In the genomic region with DNA sequence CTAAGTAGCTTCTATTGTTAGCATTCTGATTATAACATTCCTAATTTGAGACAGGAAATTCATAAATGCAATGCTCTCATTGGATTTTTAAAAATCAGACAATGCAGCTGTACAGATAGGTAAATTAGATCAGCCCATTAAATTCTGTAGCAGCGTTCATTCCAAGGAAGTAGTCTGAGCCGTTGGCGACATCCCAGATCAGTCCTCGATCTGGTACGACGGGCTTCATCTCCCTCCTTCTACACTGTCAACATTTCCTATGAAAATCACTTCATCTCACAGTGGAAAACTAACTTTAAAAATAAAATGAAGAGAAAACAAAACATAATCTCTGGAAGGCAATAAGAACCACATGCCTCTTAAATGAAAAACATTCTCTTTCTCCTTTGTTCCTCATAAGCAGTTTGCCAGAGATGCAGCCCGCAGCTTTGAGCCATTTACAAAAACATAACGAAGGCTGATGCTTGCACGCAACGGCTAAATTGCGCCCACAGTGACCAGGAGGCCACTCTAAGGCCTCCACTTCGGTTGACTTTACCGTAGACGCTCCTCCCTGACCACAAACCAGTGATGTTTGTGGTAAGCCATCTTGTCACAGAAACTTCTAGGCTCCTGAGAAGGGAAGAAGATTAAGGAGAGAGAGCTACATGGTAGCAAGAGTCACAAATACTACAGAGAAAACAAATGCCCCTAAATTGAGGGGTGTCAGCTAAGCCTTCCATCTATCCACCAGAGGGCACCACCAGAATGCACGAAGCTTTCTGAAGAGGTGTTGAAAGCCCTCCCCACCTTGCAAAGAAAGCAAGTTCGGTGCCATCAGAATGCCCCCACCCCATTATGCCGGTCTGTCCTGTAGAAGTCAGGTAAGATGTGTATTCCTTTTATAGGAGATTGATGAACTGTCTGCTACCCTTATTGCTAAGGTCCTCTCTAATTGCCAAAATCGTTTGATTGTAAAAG, we compare ENCODE assay signal across 8 mouse cellular contexts.
DNase-seq lines count a peak whose midpoint lies in the region; ATAC-seq and TF ChIP-seq lines count a peak whose summit lies in the region.

No protein-coding gene starts in this region.

- 71% methylated on average over 18 of the region's 18 CpGs for WGBS in kidney, embryonic 15.5 days
- WGBS in limb, embryonic 15.5 days = 33% methylated on average over 18 of the region's 18 CpGs

- peak; percentile 34 for DNase-seq in kidney, adult 18-20 months
- DNase-seq in adrenal gland, postnatal 25 days = peak; percentile 51
- peak; percentile 34 for DNase-seq in gastrocnemius, postnatal 14 days
- DNase-seq in right cerebral cortex, adult 2 months (ENCODE audit: low spot score in 2 of 2) = peak; percentile 44 to 60
- DNase-seq in T-cell, adult 2 months (ENCODE audit: low spot score) = no peak

- no peaks in the 10 kb centered on the region for H3K4me1 ChIP-seq in kidney, embryonic 15.5 days
- peaks cover 4% of the 10 kb centered on the region; the same call in 1 of the 2 replicates for H3K4me1 ChIP-seq in E14TG2a.4 (replicated peaks; ENCODE audit: low read depth, low read length)
- H3K4me1 ChIP-seq in limb, embryonic 15.5 days = peaks cover 32% of the 10 kb centered on the region

- H3K9me3 ChIP-seq in kidney, embryonic 15.5 days (replicated peaks) = no peaks in the 10 kb centered on the region
- H3K9me3 ChIP-seq in E14TG2a.4 (ENCODE audit: low read length) = no peaks in the 10 kb centered on the region
- H3K9me3 ChIP-seq in limb, embryonic 15.5 days = no peaks in the 10 kb centered on the region

- H3K27ac ChIP-seq in kidney, embryonic 15.5 days = no peak overlapping the region
- peak overlapping the region; percentile 69 for H3K27ac ChIP-seq in limb, embryonic 15.5 days

- ATAC-seq in kidney, embryonic 15.5 days (replicated peaks; ENCODE audit: low FRiP score) = no peak
- ATAC-seq in limb, embryonic 15.5 days (ENCODE audit: insufficient number of reproducible peaks, low FRiP score, low TSS enrichment, low read depth) = no peak

- TF ChIP-seq CTCF in E14TG2a.4 (conservative IDR thresholded peaks at IDR 0.05; ENCODE audit: low read length) = peak; percentile 39

- H3K4me3 ChIP-seq in kidney, embryonic 15.5 days (replicated peaks) = no peak overlapping the region
- H3K4me3 ChIP-seq in E14TG2a.4 (replicated peaks; ENCODE audit: low read length) = no peak overlapping the region
- H3K4me3 ChIP-seq in limb, embryonic 15.5 days = no peak overlapping the region

- H3K4me2 ChIP-seq in kidney, embryonic 15.5 days = no peak overlapping the region
- no peak overlapping the region for H3K4me2 ChIP-seq in limb, embryonic 15.5 days

- intact Hi-C loops in gastrocnemius, postnatal 14 days (cut with DNase I; ENCODE audit: low total_unique reads) = loop anchor here (2.0 kb wide), 1 partner anchor 70 kb away; no protein-coding TSS in a partner anchor

- H3K9ac ChIP-seq in kidney, embryonic 15.5 days = no peak overlapping the region
- H3K9ac ChIP-seq in limb, embryonic 15.5 days = no peak overlapping the region

- no peaks in the 10 kb centered on the region for H3K27me3 ChIP-seq in kidney, embryonic 15.5 days
- H3K27me3 ChIP-seq in E14TG2a.4 (ENCODE audit: insufficient read depth, low read length) = no peaks in the 10 kb centered on the region
- H3K27me3 ChIP-seq in limb, embryonic 15.5 days = no peaks in the 10 kb centered on the region

- H3K36me3 ChIP-seq in kidney, embryonic 15.5 days = no peaks in the 10 kb centered on the region
- no peaks in the 10 kb centered on the region for H3K36me3 ChIP-seq in E14TG2a.4 (ENCODE audit: insufficient read depth, low read length)
- H3K36me3 ChIP-seq in limb, embryonic 15.5 days = no peaks in the 10 kb centered on the region
